Mouse (Mus musculus): ENCODE measurements around the gene Trio.

GRCm38 (mm10) chr15:27894112-27894511 lies 131.5 kb downstream of the Trio start:
- TF ChIP-seq USF1 (IDR thresholded peaks at IDR 0.05; ENCODE audit: low read depth) (no peak), POLR2A (IDR thresholded peaks at IDR 0.05; ENCODE audit: insufficient read length, low read depth) (no peak), CEBPB (IDR thresholded peaks at IDR 0.05; ENCODE audit: insufficient read depth, poor library complexity, severe bottlenecking) (no peak), MAX (IDR thresholded peaks at IDR 0.05; ENCODE audit: low read depth) (no peak), TCF12 (IDR thresholded peaks at IDR 0.05; ENCODE audit: insufficient read depth, poor library complexity, severe bottlenecking) (no peak), POLR2AphosphoS2 (IDR thresholded peaks at IDR 0.05; ENCODE audit: insufficient read length, low read depth) (no peak), MYOD1 (IDR thresholded peaks at IDR 0.05; ENCODE audit: control insufficient read depth in 1 of 3, insufficient read length in 2 of 3, low read depth in 2 of 3) (no peak), MYOG (IDR thresholded peaks at IDR 0.05; ENCODE audit: control insufficient read depth in 1 of 3, insufficient read depth in 1 of 3, insufficient read length in 2 of 3, low read depth in 2 of 3) (no peak), E2F4 (IDR thresholded peaks at IDR 0.05; ENCODE audit: insufficient read depth) (no peak)

Data from myocyte (in vitro differentiated cells).